Mouse (Mus musculus) heart, postnatal 36 days (tissue): ENCODE measurements around the gene Itpk1. TPM values are rescaled to one million over a fixed set of nuclear protein-coding genes. Genes with fewer than 3 reads are reported as not detected.
"Not testable (repeated sequence)": the region's sequence is repeated elsewhere in the genome, so short reads cannot be mapped to it uniquely, and the experiment has no call there.

Source experiments
- DNase-seq, 2 experiments: peaks; one replicate each; pipeline ENCODE4 v3.0.0; 2021 to 2022
- intact Hi-C: fragments of 180-260 bp; cut with DNase I; formaldehyde crosslinking; loops from one replicate; pipeline ENCODE4 v1.15.1; 2025
- total RNA-seq, 2 experiments: library from RNA; stranded (reverse); gene quantifications; 2 replicates each; pipeline ENCODE4 v1.2.3; 2021

Itpk1 gene
- total RNA-seq, 2 experiments from 2014 or later: 6.8 to 8.8 TPM

DNA sequence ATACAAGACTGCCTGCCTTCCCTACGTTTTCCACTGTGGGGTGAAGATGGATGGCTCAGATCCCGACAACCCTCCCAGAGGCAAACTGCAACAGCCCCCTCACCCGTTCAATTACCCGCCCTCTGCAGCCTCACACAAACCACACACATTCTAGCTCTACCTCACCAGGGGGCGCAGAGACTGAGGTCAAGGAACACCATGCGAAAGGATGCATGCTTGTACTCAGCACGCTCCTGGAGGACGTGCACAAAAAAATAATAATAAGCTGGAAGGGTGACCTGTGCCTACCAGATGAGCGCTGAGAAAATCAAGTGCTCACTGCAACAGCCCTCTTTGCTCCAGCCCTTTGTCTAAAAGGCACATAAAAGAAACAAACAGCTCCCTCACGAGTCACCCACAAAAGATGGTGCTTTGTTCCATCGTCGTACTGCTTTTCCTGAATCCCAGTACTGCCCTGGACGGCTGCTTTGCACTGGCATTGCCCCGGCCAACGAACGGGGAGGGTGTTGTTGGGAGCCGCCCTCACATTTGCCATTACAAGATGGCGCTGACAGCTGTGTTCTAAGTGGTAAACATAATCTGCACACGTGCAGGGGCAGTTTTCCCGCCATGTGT, 70.2 kb downstream of the Itpk1 start:
- no peak for DNase-seq
- intact Hi-C loops: no loop called here

- DNase-seq: no peak
- intact Hi-C loops: no loop called here
Observed at GRCm38 (mm10) chr12:102633083-102633501, 71.6 kb downstream of the Itpk1 start.

DNA sequence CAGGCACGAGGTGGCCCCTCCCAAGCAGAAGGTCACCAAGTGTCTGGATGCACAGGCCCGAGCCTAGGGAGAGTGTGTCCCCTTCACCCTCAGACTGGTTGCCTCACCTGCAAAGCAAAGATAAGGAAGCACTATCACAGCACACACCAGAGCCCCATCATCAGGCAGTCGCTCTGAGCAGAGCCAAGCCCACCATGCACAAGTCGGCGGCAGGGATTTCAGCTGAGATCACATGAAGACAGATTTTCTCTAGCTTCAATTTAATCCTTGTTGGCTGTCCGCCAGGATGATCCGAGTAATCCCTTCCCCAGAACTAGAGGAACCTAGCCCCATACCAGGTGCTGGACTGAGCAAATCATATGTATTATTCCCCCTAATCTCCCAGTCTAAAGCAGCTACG, 73.0 kb downstream of the Itpk1 start:
- no peak for DNase-seq
- intact Hi-C loops: no loop called here

DNA sequence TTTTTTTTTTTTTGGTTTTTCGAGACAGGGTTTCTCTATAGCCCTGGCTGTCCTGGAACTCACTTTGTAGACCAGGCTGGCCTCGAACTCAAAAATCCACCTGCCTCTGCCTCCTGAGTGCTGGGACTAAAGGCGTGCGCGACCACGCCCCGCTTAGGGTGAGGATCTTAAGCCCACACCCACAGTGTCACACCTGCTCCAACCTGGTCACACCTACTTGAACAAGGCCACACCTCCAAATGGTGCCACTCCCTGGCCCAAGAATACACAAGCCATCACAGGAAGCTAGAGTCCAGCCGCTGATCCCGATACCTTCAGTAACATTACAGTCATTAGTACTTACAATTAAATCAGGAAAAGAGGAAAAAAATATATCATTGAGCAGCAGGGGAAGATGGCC, 74.3 kb downstream of the Itpk1 start:
- DNase-seq, intact Hi-C loops: not testable (repeated sequence)

DNA sequence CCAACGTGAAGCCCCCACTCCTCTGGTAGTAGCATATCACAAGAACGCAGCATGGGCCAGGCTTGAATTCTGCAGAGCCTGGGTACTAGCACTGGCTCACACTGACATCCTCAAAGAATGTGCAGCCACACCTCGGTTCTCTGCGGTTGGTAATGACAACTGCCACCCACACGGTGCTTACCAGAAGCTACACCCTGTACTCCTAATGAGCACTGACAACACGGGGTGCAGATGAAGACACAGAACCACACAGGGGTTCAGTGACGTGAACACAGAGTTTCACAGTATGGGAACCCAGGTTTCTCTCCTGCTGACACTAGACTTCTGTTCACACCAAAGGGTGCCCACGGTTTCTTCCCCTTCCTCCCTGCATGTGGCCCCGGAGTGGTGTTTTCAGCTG, 76.5 kb downstream of the Itpk1 start:
- DNase-seq: no peak
- intact Hi-C loops: no loop called here

DNA sequence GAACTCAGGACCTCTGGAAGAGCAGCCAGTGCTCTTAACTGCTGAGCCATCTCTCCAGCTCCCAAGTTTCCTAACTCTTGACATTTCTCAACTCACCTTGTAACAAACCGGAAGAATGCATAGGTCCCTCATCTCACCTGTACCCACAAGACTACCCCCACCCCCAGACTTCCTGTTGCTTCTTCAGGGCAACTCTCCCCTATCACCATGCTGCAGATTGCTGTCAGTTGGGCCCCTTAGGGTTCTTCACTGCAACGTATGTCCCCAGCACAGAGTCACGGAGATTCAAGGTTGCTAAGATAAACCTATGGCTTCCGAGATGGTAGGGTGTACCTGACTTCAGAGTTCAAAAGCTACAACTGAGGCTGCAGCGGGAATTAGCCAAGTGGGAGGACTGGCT, 77.2 kb downstream of the Itpk1 start:
- no peak for DNase-seq
- intact Hi-C loops: no loop called here

GRCm38 (mm10) chr12:102626841-102627240, 77.9 kb downstream of the Itpk1 start:
- DNase-seq: no peak
- intact Hi-C loops: no loop called here

DNA sequence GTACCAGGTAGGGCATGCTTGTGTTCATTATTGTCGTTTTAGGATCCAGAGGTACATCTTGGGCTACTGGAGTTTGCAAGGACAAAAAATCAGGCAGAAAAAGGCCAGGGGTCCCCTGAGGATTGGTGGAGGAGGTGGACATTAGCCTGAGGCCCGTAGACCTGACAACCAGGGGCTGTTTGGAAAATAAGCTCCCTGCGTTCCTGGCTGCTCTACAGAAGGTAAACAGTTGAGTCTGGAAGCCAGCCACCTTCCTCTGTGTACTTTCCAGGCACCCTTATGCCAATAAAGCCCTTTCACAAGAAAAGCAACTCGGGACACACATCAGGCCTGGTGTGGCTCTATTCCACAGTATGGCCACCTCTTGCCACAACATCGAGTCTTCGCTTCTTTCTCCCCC, 79.0 kb downstream of the Itpk1 start:
- no peak for DNase-seq
- intact Hi-C loops: no loop called here

GRCm38 (mm10) chr12:102625118-102625517, 79.6 kb downstream of the Itpk1 start:
- intact Hi-C loops: no loop called here
- DNase-seq: no peak

DNA sequence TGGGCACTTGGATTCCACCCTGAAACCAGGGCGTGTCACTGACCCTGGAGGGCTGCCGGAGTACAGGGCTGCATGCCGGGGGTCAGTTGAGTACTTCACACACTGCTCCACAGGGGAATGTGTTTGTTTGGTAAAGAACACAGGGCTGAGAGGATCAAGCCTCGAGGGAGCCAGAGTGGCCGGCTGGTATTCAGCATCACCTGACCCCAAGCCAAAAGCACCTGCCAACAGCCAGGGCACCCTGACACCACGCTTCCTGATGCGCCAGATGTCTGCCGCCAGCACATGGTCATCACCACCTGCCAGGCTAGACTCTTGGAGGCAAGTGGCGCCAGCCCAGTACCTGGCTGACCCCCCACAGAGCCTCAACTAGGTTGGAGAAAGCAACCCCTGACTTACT, 80.9 kb downstream of the Itpk1 start:
- DNase-seq: no peak
- intact Hi-C loops: no loop called here

- no peak for DNase-seq
Observed at GRCm38 (mm10) chr12:102622302-102622842, 82.4 kb downstream of the Itpk1 start.

DNA sequence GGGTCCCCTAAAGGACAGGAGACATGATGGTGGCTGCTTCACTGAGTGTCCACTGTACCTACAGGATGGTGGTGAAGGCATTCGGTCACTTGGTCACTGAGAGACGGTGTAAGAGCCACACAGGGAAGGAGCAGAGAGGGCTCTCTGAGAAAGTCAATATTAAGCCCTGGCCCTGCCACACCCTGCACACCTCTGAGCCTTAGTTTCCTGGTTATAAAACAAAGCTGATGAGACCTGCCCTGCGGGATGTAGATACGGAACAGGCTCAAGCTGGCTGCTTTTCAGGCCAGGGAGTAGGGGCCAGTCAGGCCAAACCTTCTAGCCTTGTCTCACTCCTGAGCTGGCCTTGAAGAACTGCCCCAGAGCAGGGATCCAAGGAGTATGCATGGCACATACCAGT, 82.9 kb downstream of the Itpk1 start:
- intact Hi-C loops: no loop called here
- no peak for DNase-seq

More at GRCm38 (mm10) chr12:102622302-102622842, 82.4 kb downstream of the Itpk1 start:
- intact Hi-C loops: no loop called here

- intact Hi-C loops: no loop called here
- no peak for DNase-seq
Observed at GRCm38 (mm10) chr12:102621205-102621604, 83.5 kb downstream of the Itpk1 start.

DNA sequence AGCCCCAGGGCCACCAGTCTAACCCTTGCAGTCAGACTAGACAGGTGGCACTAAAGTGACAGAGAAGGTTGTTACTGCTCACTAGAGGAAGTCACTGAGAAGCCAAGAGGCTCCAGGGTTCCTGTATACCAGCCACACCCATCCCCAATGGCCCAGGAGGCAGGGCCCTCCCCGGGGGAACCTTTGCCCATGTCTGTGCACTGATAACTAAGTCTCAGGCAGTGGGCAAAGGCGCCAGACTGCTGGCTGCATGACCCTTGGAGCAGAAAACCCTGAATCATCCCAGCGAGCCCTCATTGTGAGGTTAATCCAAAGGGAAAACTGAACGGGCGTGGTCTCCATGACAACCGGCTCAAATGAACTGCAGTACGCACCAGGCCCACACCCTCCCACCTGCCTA, 84.8 kb downstream of the Itpk1 start:
- intact Hi-C loops: no loop called here
- DNase-seq: no peak

- DNase-seq: no peak
- intact Hi-C loops: no loop called here
Observed at GRCm38 (mm10) chr12:102618085-102618484, 86.6 kb downstream of the Itpk1 start.

GRCm38 (mm10) chr12:102616843-102617519, 87.7 kb downstream of the Itpk1 start:
- intact Hi-C loops: no loop called here
- DNase-seq: no peak

DNA sequence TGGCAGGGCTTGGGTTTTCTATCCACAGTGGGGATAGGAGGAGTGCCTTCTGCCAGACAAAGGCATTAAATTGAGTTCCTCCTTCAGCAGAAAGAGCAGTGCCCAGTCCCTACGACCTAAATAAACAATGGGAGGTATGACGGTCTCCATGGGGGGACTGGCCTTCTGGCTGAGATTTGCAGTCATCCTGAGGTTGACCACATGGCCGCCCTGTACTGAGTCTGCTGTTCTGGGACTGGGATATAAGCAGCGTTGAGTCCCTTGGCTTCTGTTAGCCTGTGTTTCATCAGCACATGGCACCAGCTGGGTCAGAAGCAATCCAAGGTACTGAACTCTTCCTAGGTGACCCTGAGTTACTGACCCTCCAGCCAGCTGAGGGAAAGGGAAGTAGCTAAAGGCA, 88.5 kb downstream of the Itpk1 start:
- no peak for DNase-seq

GRCm38 (mm10) chr12:102613411-102613810, 91.3 kb downstream of the Itpk1 start:
- no peak for DNase-seq
- intact Hi-C loops: no loop called here

More for the DNA sequence above, 88.5 kb downstream of the Itpk1 start:
- intact Hi-C loops: no loop called here

GRCm38 (mm10) chr12:102612431-102612830, 92.3 kb downstream of the Itpk1 start:
- intact Hi-C loops: no loop called here
- no peak for DNase-seq

- no peak for DNase-seq
- intact Hi-C loops: no loop called here
Observed at GRCm38 (mm10) chr12:102610927-102611326, 93.8 kb downstream of the Itpk1 start.

- DNase-seq: no peak
- intact Hi-C loops: no loop called here
Observed at GRCm38 (mm10) chr12:102607808-102608517, 96.8 kb downstream of the Itpk1 start.

DNA sequence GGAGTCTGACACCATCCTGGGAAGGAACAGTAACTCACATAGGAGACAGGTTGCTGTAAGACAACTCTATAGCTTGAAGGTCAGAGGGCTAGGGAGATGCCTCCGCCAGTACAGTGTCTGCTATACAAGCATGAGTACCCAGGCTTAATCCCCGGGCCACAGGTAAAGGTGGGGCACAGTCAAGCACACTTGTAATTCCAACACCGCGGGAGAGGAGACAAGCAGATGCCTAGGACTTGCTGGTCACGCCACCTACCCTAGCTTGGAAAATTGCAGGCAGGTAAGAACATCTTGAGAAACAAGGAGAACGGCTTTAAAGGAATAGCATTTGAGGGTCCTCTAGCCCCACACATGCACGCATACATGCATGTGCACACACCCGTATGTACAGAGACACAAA, 97.7 kb downstream of the Itpk1 start:
- DNase-seq: no peak
- intact Hi-C loops: no loop called here
